Mouse (Mus musculus): ENCODE data around the gene Btg1. TPM values are rescaled to one million over a fixed set of nuclear protein-coding genes. Genes with fewer than 3 reads are reported as not detected.

Gene Btg1
- polyA plus RNA-seq, 1 experiment from 2014 or later, result 6.2 TPM

GRCm38 (mm10) chr10:96616001-96616708 is 651 bp upstream of the Btg1 start:
- whole genome bisulfite sequencing (ENCODE audit: insufficient replicate concordance), result under 1% methylated on average over 24 of the region's 24 CpGs
- ATAC-seq (ENCODE audit: low read depth), result peak; percentile 63; the same call in 1 of the 2 replicates

GRCm38 (mm10) chr10:96617221-96617950 is 580 bp downstream of the Btg1 start:
- WGBS (ENCODE audit: insufficient replicate concordance), result under 1% methylated on average over 75 of the region's 78 CpGs
- H3K4me1 ChIP-seq (replicated peaks), result peaks cover 35% of the 10 kb centered on the region
- peak overlapping the region; percentile 92 for H3K4me3 ChIP-seq (replicated peaks)
- peak overlapping the region; percentile 91 for H3K27ac ChIP-seq
- H3K36me3 ChIP-seq, result no peaks in the 10 kb centered on the region
- H3K9me3 ChIP-seq (replicated peaks), result no peaks in the 10 kb centered on the region
- H3K4me2 ChIP-seq, result peak overlapping the region; percentile 91
- H3K27me3 ChIP-seq, result no peaks in the 10 kb centered on the region
- DNase-seq (peak; percentile 18), ATAC-seq (ENCODE audit: low read depth) (peak; percentile 45)
- H3K9ac ChIP-seq, result peak overlapping the region; percentile 95

More at GRCm38 (mm10) chr10:96616001-96616708, 651 bp upstream of the Btg1 start:
- H3K4me2 ChIP-seq, result peak overlapping the region; percentile 91
- no peaks in the 10 kb centered on the region for H3K27me3 ChIP-seq
- no peak for DNase-seq
- no peaks in the 10 kb centered on the region for H3K9me3 ChIP-seq (replicated peaks)
- H3K36me3 ChIP-seq, result no peaks in the 10 kb centered on the region
- H3K27ac ChIP-seq, result peak overlapping the region; percentile 77
- peak overlapping the region; percentile 78 for H3K9ac ChIP-seq
- peaks cover 26% of the 10 kb centered on the region for H3K4me1 ChIP-seq (replicated peaks)
- H3K4me3 ChIP-seq (replicated peaks), result peak overlapping the region; percentile 92

GRCm38 (mm10) chr10:96617951-96618575 is 1.3 kb downstream of the Btg1 start:
- H3K36me3 ChIP-seq, result no peaks in the 10 kb centered on the region
- ATAC-seq (ENCODE audit: low read depth) (peak; percentile 8; the same call in 1 of the 2 replicates), DNase-seq (peak; percentile 63)
- H3K27ac ChIP-seq, result peak overlapping the region; percentile 91
- under 1% methylated on average over 29 of the region's 29 CpGs for WGBS (ENCODE audit: insufficient replicate concordance)
- peaks cover 36% of the 10 kb centered on the region for H3K4me1 ChIP-seq (replicated peaks)
- H3K4me2 ChIP-seq, result peak overlapping the region; percentile 91
- peak overlapping the region; percentile 95 for H3K9ac ChIP-seq
- H3K27me3 ChIP-seq, result no peaks in the 10 kb centered on the region
- H3K4me3 ChIP-seq (replicated peaks), result peak overlapping the region; percentile 92
- H3K9me3 ChIP-seq (replicated peaks), result no peaks in the 10 kb centered on the region

- Histone ChIP-seq H3K27ac (no peak overlapping the region), H3K4me2 (peak overlapping the region; percentile 41), H3K4me1 (replicated peaks) (peaks cover 54% of the 10 kb centered on the region), H3K9ac (0 out of 2 replicates have a peak overlapping the region, but pooled peaks have one; percentile 19), H3K27me3 (no peaks in the 10 kb centered on the region), H3K36me3 (no peaks in the 10 kb centered on the region), H3K4me3 (replicated peaks) (peak overlapping the region; percentile 26), H3K9me3 (replicated peaks) (no peaks in the 10 kb centered on the region)
- ATAC-seq (ENCODE audit: low read depth), result no peak
- 67% methylated on average over 8 of the region's 8 CpGs for WGBS (ENCODE audit: insufficient replicate concordance)
- DNase-seq, result no peak
Measured at GRCm38 (mm10) chr10:96619951-96620889, 3.4 kb downstream of the Btg1 start.

- 47% methylated on average over 4 of the region's 4 CpGs for WGBS (ENCODE audit: insufficient replicate concordance)
- Histone ChIP-seq H3K9ac (peak overlapping the region; percentile 28; the same call in 1 of the 2 replicates), H3K4me2 (peak overlapping the region; percentile 41), H3K9me3 (replicated peaks) (no peaks in the 10 kb centered on the region), H3K36me3 (no peaks in the 10 kb centered on the region), H3K27me3 (no peaks in the 10 kb centered on the region), H3K27ac (no peak overlapping the region), H3K4me3 (replicated peaks) (peak overlapping the region; percentile 5; the same call in 1 of the 2 replicates), H3K4me1 (replicated peaks) (peaks cover 57% of the 10 kb centered on the region)
- DNase-seq (no peak), ATAC-seq (ENCODE audit: low read depth) (no peak)
Measured at GRCm38 (mm10) chr10:96620890-96621271, 4.1 kb downstream of the Btg1 start.

- Histone ChIP-seq H3K27ac (no peak overlapping the region), H3K9ac (no peak overlapping the region), H3K9me3 (replicated peaks) (no peaks in the 10 kb centered on the region), H3K36me3 (no peaks in the 10 kb centered on the region), H3K27me3 (no peaks in the 10 kb centered on the region), H3K4me1 (replicated peaks) (peaks cover 57% of the 10 kb centered on the region), H3K4me3 (replicated peaks) (no peak overlapping the region), H3K4me2 (peak overlapping the region; percentile 10; the same call in 1 of the 2 replicates)
- ATAC-seq (ENCODE audit: low read depth) (no peak), DNase-seq (no peak)
- WGBS (ENCODE audit: insufficient replicate concordance), result 78% methylated on average over 4 of the region's 4 CpGs
Measured at GRCm38 (mm10) chr10:96621361-96621945, 4.6 kb downstream of the Btg1 start.

- Histone ChIP-seq H3K4me3 (replicated peaks) (no peak overlapping the region), H3K4me2 (peak overlapping the region; percentile 10; the same call in 1 of the 2 replicates), H3K4me1 (replicated peaks) (peaks cover 57% of the 10 kb centered on the region), H3K36me3 (no peaks in the 10 kb centered on the region), H3K9ac (no peak overlapping the region), H3K27ac (no peak overlapping the region), H3K27me3 (no peaks in the 10 kb centered on the region), H3K9me3 (replicated peaks) (no peaks in the 10 kb centered on the region)
- ATAC-seq (ENCODE audit: low read depth) (no peak), DNase-seq (no peak)
- WGBS (ENCODE audit: insufficient replicate concordance), result 84% methylated on average over 13 of the region's 13 CpGs
Measured at GRCm38 (mm10) chr10:96621980-96622645, 5.3 kb downstream of the Btg1 start.

GRCm38 (mm10) chr10:96622761-96623632 is 6.2 kb downstream of the Btg1 start:
- Histone ChIP-seq H3K9me3 (replicated peaks) (no peaks in the 10 kb centered on the region), H3K4me3 (replicated peaks) (no peak overlapping the region), H3K4me1 (replicated peaks) (peaks cover 57% of the 10 kb centered on the region), H3K4me2 (no peak overlapping the region), H3K9ac (no peak overlapping the region), H3K36me3 (no peaks in the 10 kb centered on the region), H3K27ac (no peak overlapping the region), H3K27me3 (no peaks in the 10 kb centered on the region)
- ATAC-seq (ENCODE audit: low read depth), result no peak
- WGBS (ENCODE audit: insufficient replicate concordance), result 79% methylated on average over 6 of the region's 6 CpGs
- DNase-seq, result no peak

GRCm38 (mm10) chr10:96623633-96624195 is 6.9 kb downstream of the Btg1 start:
- H3K4me1 ChIP-seq (replicated peaks), result peaks cover 57% of the 10 kb centered on the region
- H3K36me3 ChIP-seq, result no peaks in the 10 kb centered on the region
- no peaks in the 10 kb centered on the region for H3K9me3 ChIP-seq (replicated peaks)
- H3K9ac ChIP-seq, result no peak overlapping the region
- H3K4me2 ChIP-seq, result no peak overlapping the region
- no peak overlapping the region for H3K4me3 ChIP-seq (replicated peaks)
- no peak overlapping the region for H3K27ac ChIP-seq
- 76% methylated on average over 4 of the region's 4 CpGs for WGBS (ENCODE audit: insufficient replicate concordance)
- no peaks in the 10 kb centered on the region for H3K27me3 ChIP-seq
- ATAC-seq (ENCODE audit: low read depth) (no peak), DNase-seq (no peak)
